Mouse (Mus musculus) heart, postnatal 0 days (tissue): ENCODE measurements around the gene Rnf215.

Experiments
- CTCF ChIP-seq: IDR thresholded peaks from 2 replicates; pipeline ENCODE4 v1.5.1; 2016; ENCODE audit warnings: antibody characterized with exemption, control low read depth, low read depth
- EP300 ChIP-seq: IDR thresholded peaks from 2 replicates; pipeline ENCODE4 v1.6.1; 2016; ENCODE audit warnings: antibody characterized with exemption, low read depth

DNA sequence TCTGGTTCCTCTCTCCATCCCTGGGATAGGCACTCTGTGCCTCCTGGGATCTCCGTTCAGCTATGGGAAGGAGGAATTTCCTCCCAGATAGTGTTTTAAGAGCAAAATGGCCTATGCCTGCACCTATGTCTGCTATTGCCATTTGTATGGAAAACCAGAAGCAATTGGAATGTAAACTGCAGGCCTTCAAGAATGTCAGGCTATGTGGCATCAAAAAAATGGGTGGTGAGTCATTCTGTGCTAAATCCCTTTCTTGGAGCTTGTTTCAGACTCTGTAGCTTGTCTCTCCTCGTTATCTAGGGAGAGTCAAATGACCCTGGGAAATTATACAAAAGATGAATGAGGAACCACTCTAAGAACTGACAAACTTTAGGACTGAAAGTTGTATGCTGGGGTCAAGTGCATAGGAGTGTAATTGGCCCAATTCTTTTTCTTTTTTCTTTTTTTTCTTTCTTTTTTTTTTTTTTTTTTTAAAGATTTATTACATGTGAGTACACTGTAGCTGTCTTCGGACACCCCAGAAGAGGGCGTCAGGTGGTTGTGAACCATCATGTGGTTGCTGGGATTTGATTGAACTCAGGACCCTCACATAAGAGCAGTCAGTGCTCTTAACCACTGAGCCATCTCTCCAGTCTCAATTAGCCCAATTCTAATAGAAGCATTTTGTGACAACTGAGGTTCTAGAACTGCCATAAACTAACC, 49.4 kb downstream of the Rnf215 start:
- TF ChIP-seq EP300 (no peak), CTCF (no peak)
